Mouse (Mus musculus) left cerebral cortex, adult 2 months (tissue): ENCODE measurements at regions not wholly inside any gene's neighbourhood (a gene's known extent, or its start where the extent isn't known, plus 50 kb on each side); places are given as distances from the start of the nearest gene placed in this dataset.
A peak's percentile ranks its signal among the peaks of the same experiment; 100 is the strongest.
"Not testable (repeated sequence)": the region's sequence is repeated elsewhere in the genome, so short reads cannot be mapped to it uniquely, and the experiment has no call there.

Source experiments
- DNase-seq, 2 experiments: peaks; one replicate each; pipeline ENCODE4 v3.0.0; 2021 to 2022; ENCODE audit warnings: low spot score in 2 of 2, mixed read lengths in 1 of 2; ENCODE audit errors: extremely low spot score in 1 of 2
- H3K27ac ChIP-seq: fragments of 200-600 bp; 2 replicates; pipeline ENCODE4 v1.8.1; 2022
- H3K4me3 ChIP-seq: fragments of 200-600 bp; 2 replicates; pipeline ENCODE4 v1.8.1; 2022
- CTCF ChIP-seq: fragments of 200-600 bp; IDR thresholded peaks from 2 replicates; pipeline ENCODE4 v1.8.1; 2022; ENCODE audit warnings: antibody characterized with exemption, mild to moderate bottlenecking, moderate library complexity
- intact Hi-C: fragments of 180-260 bp; cut with DNase I; formaldehyde crosslinking; loops from one replicate; pipeline ENCODE4 v1.15.1; 2025

DNA sequence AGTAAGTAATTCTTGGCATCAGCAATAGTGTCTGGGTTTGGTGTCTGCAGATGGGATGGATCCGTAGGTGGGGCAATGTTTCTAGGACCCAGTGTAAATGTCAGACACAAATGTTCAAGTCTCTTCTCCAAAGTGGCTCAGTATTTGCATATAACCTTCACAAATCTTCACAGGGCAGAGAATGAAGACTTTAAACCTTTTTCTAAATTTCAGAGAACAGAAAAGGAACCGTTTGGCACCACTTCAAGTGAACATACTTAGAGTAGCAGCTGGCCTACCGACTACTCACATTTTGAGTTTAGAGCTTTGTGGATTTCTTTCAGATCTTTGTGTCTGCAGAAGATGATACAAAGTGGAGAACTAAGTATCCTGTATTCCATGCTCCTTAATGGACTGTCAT, 1319.5 kb upstream of the Adam24 start:
- intact Hi-C loops = loop anchor here (10.0 kb wide), 1 partner anchor 229 kb away; no protein-coding TSS in a partner anchor
- Histone ChIP-seq H3K4me3 (no peak overlapping the region), H3K27ac (peak overlapping the region; percentile 24; the same call in 1 of the 2 replicates)
- DNase-seq = no peak
- TF ChIP-seq CTCF = no peak

DNA sequence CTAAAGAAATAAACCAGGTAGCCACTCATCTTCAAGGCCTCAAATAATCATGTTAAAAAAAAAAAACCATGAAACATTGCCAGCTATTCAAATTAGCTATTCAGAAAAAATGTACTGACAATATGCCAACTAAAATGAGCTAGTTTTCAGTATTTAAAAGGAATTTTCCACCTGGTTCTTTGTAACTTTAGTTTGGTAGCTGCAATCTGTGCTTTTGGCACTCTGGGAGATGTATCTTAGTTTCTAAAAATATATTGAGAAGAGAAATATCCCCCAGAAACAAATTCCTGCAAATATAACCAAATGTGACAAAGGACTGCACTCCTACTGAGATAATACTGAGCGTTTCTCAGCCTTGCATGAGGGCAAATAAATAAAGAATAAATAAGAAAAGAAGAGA, 1317.8 kb upstream of the Adam24 start:
- H3K27ac ChIP-seq = no peak overlapping the region; the same call in 1 of the 2 replicates
- intact Hi-C loops = loop anchor here (2.0 to 10.0 kb wide), 2 partner anchors 42 to 228 kb away; no protein-coding TSS in a partner anchor
- H3K4me3 ChIP-seq = no peak overlapping the region
- DNase-seq = no peak
- no peak for TF ChIP-seq CTCF

DNA sequence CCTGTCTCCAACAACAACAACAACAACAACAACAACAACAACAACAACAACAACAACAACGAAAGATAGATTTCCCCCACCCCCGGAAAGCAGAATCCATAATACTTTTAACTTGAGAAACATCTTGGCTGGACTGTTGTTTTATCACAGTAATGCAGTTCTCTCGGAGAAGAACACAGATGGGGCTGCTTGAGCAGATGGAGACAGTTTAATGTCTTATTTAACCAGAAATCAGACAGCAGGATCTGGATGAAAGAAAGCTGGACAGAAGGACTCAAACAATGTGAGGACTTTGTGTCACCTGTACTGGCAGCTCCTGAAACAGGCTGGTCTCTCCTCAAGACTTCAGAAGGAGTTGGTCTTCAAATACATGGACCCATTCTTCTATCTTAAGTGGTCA, 1317.0 kb upstream of the Adam24 start:
- no peak for TF ChIP-seq CTCF
- no peak for DNase-seq
- intact Hi-C loops = loop anchor here (2.0 to 10.0 kb wide), 2 partner anchors 43 to 227 kb away; no protein-coding TSS in a partner anchor
- H3K27ac ChIP-seq = peak overlapping the region; percentile 55
- no peak overlapping the region for H3K4me3 ChIP-seq

DNA sequence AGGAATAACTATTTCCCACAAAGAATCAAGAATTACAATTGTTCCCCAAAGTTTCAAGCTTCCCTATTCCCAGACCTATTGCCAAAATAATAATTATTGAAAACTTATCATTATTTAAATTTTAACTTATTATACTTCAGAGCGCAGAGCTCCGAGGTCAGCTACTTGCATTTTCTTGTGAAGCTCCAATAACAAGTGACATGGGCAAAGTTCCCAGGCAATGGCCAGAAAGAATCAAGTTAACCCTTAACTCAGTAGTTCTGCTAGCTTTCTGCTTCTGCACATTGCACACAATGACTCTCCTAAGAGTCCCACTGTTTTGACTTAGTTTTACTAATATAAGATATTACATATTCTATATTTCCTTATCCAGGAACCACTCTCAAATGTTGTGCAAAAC, 1308.5 kb upstream of the Adam24 start:
- intact Hi-C loops, H3K4me3 ChIP-seq, H3K27ac ChIP-seq, DNase-seq: not testable (repeated sequence)
